Mouse (Mus musculus) embryo, embryonic 11.5 days (tissue): Measurements from ENCODE around the gene Serpinb11.

Experiments
- DNase-seq: peaks from one replicate; pipeline ENCODE4 v3.0.0-alpha.2; 2012; ENCODE audit warnings: low read depth, low spot score

Gene Serpinb11

DNA sequence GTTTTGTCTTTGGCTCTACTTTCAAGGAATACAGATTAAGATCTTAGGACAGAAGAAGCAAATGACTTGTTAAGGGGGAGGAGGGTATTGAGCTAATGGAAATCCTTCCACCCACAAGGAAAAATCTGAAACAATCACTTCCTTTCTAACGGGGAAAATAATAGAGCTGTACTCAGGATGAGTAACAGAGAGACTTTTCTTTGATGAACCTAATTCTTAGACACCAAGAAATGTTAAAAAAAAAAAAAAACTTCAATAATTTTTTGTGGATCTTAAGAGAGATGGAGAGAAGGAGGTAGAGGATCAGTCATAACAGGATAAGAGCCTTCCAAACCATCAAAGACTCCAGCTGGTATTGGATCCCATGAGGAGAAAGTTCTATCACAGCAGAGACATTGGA lies at the start of gene Serpinb11:
Gene Serpinb11, plus strand, starts transcription at position 301 of the 400 bp plus-strand sequence.
- no peak for DNase-seq

- DNase-seq: no peak
Observed at GRCm38 (mm10) chr1:107345979-107346378, 15.0 kb upstream of the Serpinb11 start.

- no peak for DNase-seq
Observed at GRCm38 (mm10) chr1:107346788-107347187, 14.2 kb upstream of the Serpinb11 start.

DNA sequence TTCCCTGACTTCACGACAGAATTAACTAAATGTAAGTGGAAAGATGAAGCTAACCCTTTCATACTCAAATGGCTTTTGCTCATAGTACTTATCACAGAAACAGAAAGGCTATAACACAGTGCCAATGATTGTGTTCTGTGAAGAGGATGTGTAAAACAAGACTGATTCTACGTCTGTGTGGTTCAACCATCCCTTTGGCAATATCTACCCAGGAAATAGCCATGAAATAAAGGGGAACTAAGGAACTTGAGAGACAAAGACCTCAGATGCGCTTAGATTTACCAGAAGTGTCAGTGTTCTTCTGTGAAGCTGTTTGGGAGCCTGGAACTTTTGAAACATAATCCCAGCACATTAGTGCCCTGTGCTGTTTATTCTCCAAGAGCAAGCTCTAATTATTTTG lies 10.6 kb upstream of the Serpinb11 start:
- DNase-seq: no peak

DNA sequence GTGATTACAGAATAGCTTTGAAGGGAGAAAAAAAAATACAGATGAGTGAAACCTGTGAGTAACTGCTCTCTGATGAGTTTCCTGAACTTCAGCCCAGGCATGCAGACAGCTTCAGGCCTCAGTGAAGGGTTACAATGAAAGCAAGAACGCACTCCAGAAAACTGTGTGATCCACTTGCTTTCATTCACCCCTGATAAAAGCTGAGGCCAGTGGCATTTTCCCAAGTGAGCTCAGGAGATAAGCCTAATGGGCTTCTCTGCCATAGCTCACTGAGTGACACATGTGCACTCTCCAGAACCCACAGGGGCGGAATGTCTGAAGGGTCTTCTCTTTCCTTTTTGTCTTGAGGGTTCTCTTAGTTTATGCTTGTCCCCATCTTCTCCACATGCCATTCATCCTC lies 9.9 kb upstream of the Serpinb11 start:
- no peak for DNase-seq

DNA sequence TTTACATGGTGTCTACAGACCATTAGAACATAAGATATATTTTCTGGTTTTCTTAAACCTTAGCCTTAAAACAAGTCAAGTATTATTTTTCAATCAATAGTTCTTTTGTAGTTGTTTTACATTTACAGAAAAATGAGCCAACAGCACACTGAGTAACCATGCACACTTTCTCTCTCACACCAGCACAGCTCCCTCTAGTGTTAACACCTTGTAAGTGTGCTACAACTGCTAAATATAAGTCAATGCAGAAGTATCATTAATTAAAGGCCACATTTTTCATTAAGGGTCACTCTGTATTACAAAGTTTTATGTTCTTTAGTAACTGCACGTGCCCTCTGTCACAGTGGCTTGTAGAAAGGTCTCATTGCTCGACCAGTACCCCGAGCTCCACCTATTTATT lies 8.0 kb upstream of the Serpinb11 start:
- no peak for DNase-seq

GRCm38 (mm10) chr1:107365973-107366372 lies 5.0 kb downstream of the Serpinb11 start:
- no peak for DNase-seq

GRCm38 (mm10) chr1:107368944-107369343 lies 7.9 kb downstream of the Serpinb11 start:
- no peak for DNase-seq

- no peak for DNase-seq
Observed at GRCm38 (mm10) chr1:107376952-107377351, 16.0 kb downstream of the Serpinb11 start.

GRCm38 (mm10) chr1:107378368-107378767 lies 17.4 kb downstream of the Serpinb11 start:
- no peak for DNase-seq

DNA sequence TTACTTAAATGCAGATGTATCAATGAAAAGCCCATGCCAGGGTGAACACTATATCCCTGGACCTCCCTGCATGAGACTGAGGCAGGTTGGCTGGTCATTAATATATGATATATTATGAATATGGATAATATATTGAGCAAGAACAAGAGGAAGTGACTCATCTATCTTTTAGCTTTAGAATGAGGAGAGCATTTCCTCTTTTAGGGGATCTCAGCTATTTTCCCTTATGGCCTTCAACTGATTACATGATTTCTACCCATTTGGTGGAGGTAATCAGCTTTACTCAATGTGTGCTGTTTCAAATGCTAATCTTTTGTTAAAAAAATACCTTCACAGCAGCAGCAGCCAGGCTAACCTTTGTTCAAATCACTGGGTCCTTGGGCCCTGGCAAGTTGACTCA lies 20.5 kb downstream of the Serpinb11 start:
- no peak for DNase-seq

- no peak for DNase-seq
Observed at GRCm38 (mm10) chr1:107382404-107382803, 21.4 kb downstream of the Serpinb11 start.

DNA sequence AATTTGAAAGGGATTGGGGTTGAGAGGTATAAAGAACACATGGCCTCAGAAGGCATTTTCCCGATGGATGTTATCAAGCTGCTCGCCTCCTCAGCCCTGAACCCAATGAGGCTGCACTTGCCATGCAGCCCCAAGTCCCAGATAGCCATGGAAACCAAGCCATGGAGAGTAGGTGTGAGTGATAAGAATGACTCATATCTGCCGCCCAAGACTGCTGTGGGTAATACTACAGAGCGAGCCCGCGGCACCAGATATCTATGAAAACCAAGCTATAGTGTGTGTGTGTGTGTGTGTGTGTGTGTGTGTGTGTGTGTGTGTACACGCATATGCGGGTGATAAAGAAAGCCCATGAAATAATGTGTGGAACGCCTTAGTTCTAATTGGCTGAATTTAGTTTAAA lies 23.5 kb downstream of the Serpinb11 start:
- DNase-seq: no peak

- no peak for DNase-seq
Observed at GRCm38 (mm10) chr1:107389753-107390152, 28.8 kb downstream of the Serpinb11 start.

DNA sequence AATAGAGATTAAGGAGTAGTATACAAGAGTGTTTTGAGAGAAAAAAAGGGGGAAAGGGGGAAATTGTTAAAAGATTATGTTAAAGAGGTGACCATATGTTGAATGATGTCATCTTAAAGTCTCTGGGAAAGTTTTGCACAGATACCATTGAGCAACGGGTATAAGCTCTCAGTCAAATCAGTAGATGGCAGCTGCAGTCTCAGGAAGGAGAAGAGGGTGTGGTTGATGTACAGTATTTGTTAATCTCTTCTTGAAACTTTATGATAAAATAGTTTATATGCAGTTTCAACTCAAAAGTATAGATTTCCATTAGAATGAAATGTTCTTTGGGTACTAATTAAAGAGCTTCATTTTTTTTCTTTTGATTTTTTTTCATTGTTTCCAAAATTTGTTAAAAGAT lies 36.5 kb downstream of the Serpinb11 start:
- no peak for DNase-seq

- no peak for DNase-seq
Observed at GRCm38 (mm10) chr1:107399355-107399754, 38.4 kb downstream of the Serpinb11 start, which contains the start of gene Serpinb7. Gene Serpinb7, plus strand, starts transcription at chr1:107399655.

- DNase-seq: no peak
Observed at GRCm38 (mm10) chr1:107402082-107402481, 41.1 kb downstream of the Serpinb11 start.

GRCm38 (mm10) chr1:107414650-107415049 lies 53.7 kb downstream of the Serpinb11 start:
- DNase-seq: no peak

DNA sequence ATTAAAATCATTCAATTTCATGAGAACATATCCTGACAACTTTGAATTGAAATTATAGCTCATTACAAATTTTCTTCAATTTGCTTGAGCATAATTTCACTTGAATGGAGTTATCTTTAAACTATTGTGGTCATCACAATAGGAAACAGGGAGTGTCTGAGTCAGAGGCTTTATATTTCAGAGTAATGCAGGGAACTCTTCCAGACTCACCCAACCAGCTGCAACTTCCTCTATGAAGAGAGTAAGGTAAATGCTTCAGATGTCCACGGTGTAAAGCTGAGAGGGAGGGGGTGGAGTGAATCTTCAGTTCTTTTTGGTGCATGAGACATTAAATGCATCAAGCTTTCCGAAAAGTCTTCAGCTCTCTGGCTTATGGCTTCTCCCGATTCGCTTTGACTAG lies 61.5 kb downstream of the Serpinb11 start:
- no peak for DNase-seq
